Comparison of ENCODE assay signal across 16 mouse cellular contexts in the genomic region with DNA sequence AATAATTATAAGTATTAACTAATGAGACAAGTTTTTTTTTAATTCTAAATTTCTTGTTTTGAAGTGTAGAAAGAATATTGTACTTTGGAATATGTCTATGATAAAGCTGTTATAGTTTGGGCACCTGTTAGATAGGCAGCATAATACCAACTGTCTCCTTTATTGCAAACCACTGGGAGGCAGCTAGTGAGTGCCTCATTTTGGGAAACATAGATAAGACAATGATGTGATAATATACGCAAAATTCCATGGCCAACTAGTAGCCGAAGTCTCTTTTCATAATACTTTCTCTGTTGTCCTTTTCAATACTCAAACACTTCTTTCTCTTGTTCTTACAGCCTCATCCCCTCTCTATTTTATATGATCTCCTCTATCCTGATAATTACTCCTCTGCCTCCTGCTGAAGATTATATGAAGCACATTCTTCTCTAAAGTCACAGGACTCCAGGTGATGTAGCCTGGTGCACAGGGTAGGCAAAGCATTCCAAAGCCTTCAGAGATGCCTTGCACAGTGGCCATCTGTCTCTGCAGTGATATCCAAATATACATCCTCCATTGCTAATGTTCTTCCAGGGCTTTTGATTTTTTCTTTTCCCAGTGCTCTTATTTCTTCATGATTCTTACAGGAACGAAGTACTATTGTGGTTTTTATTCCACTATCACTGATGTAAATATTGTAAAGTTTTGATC.
DNase-seq lines count a peak whose midpoint lies in the region.
"Had no signal": no experiment of that assay in that cellular context is flagged by ENCODE, and none has a peak within 500 bp of the region (broad histone marks: within the 10 kb centered on the region; RNA-seq: fewer than 3 reads in every experiment).

No protein-coding gene starts in this region.

- H3K27me3 ChIP-seq in heart, embryonic 10.5 days (ENCODE audit: insufficient read depth, poor library complexity, severe bottlenecking): no peaks in the 10 kb centered on the region
- H3K27me3 ChIP-seq: embryonic facial prominence, embryonic 13.5 days; embryonic facial prominence, embryonic 15.5 days; forebrain, embryonic 12.5 days; Patski had no signal

- H3K36me3 ChIP-seq in heart, embryonic 10.5 days: no peaks in the 10 kb centered on the region
- H3K36me3 ChIP-seq: embryonic facial prominence, embryonic 13.5 days; embryonic facial prominence, embryonic 15.5 days; forebrain, embryonic 10.5 days; forebrain, embryonic 12.5 days had no signal

- WGBS in heart, embryonic 10.5 days: 67% methylated on average over 3 of the region's 3 CpGs

- DNase-seq in cerebellum, adult 9-10 months: peak; percentile 60
- DNase-seq in cerebellum, postnatal 4 days (ENCODE audit: low spot score in 2 of 2): no peak
- DNase-seq in cerebellum, postnatal 10 days: peak; percentile 18 to 32
- DNase-seq in cerebellum, adult 8-10 months: no peak
- peak; percentile 53 for DNase-seq in brain, adult 2 months (ENCODE audit: low read depth, low spot score)
- no peak for DNase-seq in heart, embryonic 10.5 days (ENCODE audit: low spot score)
- DNase-seq: adrenal gland, adult 8-10 months; adrenal gland, postnatal 14 days; adrenal gland, postnatal 36 days; embryo, embryonic 11 days had no signal

- H3K4me1 ChIP-seq in heart, embryonic 10.5 days: no peaks in the 10 kb centered on the region
- H3K4me1 ChIP-seq: embryonic facial prominence, embryonic 15.5 days had no signal

- no peaks in the 10 kb centered on the region for H3K9me3 ChIP-seq in heart, embryonic 10.5 days
- H3K9me3 ChIP-seq: embryonic facial prominence, embryonic 13.5 days; embryonic facial prominence, embryonic 15.5 days; forebrain, embryonic 10.5 days; forebrain, embryonic 12.5 days had no signal

- H3K27ac ChIP-seq in heart, embryonic 10.5 days: no peak overlapping the region
- H3K27ac ChIP-seq: embryonic facial prominence, embryonic 13.5 days; embryonic facial prominence, embryonic 15.5 days; forebrain, embryonic 10.5 days; forebrain, embryonic 12.5 days had no signal

- no peak overlapping the region for H3K4me3 ChIP-seq in heart, embryonic 10.5 days
- H3K4me3 ChIP-seq: embryonic facial prominence, embryonic 13.5 days; embryonic facial prominence, embryonic 15.5 days; erythroblast, embryonic 14.5 days; forebrain, embryonic 10.5 days; forebrain, embryonic 12.5 days had no signal

Comparison
In these comparisons a context has a peak if more than half of its experiments do, and no peak if none do; other contexts are left out.
1. DNase-seq: peak in cerebellum, adult 9-10 months (single experiment), cerebellum, postnatal 10 days (2 of 2) and brain, adult 2 months (single experiment); none in cerebellum, postnatal 4 days (0 of 2), cerebellum, adult 8-10 months (single experiment) and heart, embryonic 10.5 days (single experiment).